Mouse (Mus musculus): ENCODE data around the gene Inf2.

- TF ChIP-seq CTCF (IDR thresholded peaks at IDR 0.05; ENCODE audit: borderline replicate concordance, control insufficient read depth, extremely low read depth, insufficient read depth, low read length, poor library complexity): no peak
- TF ChIP-seq POLR2A (IDR thresholded peaks at IDR 0.05; ENCODE audit: control insufficient read depth, extremely low read depth, insufficient read depth, low read length, poor library complexity): no peak
Measured at GRCm38 (mm10) chr12:112559671-112560070, 28.9 kb upstream of the Inf2 start.

Measured in thymus, adult 2 months (tissue).